Mouse (Mus musculus) hindbrain, embryonic 10.5 days (tissue): Measurements from ENCODE around the gene Fam181a. TPM values are rescaled to one million over a fixed set of nuclear protein-coding genes. Genes with fewer than 3 reads are reported as not detected.

Source experiments
- DNase-seq: peaks from one replicate; pipeline ENCODE4 v3.0.0-alpha.2; 2017; ENCODE audit warnings: low spot score
- H3K27ac ChIP-seq: fragments of 300-500 bp; sonication (generic); 2 replicates; pipeline ENCODE4 v1.5.1; 2016; ENCODE audit warnings: mild to moderate bottlenecking, moderate library complexity
- H3K27me3 ChIP-seq: fragments of 300-500 bp; sonication (generic); 2 replicates; pipeline ENCODE4 v1.6.1; 2016; ENCODE audit warnings: mild to moderate bottlenecking; ENCODE audit not compliant: poor library complexity, insufficient read depth, severe bottlenecking
- H3K36me3 ChIP-seq: fragments of 300-500 bp; sonication (generic); 2 replicates; pipeline ENCODE4 v1.6.1; 2016; ENCODE audit warnings: mild to moderate bottlenecking, moderate library complexity
- H3K4me1 ChIP-seq: fragments of 300-500 bp; sonication (generic); replicated peaks from 2 replicates; pipeline ENCODE4 v1.6.1; 2016; ENCODE audit warnings: mild to moderate bottlenecking
- H3K4me3 ChIP-seq: fragments of 300-500 bp; sonication (generic); 2 replicates; pipeline ENCODE4 v1.5.1; 2016; ENCODE audit warnings: mild to moderate bottlenecking, moderate library complexity
- H3K9me3 ChIP-seq: fragments of 300-500 bp; sonication (generic); 2 replicates; pipeline ENCODE4 v1.6.1; 2016; ENCODE audit warnings: mild to moderate bottlenecking, moderate library complexity
- WGBS: fragments of 180-500 bp; shearing (Covaris S2); methylation state at CpG from one replicate; pipeline ENCODE4 v1.1.7; 2016; 5-methylcytosine and 5-hydroxymethylcytosine counted together
- polyA plus RNA-seq: library from polyadenylated mRNA; unstranded; fragments of >200 nt; fragmentation: Nextera tagmentation; extraction: Ambion mirVana; gene quantifications from 2 replicates; pipeline ENCODE4 v1.2.1, GENCODE M21; 2016

Gene Fam181a
- polyA plus RNA-seq, 1 experiment from 2014 or later, result 26.1 TPM

DNA sequence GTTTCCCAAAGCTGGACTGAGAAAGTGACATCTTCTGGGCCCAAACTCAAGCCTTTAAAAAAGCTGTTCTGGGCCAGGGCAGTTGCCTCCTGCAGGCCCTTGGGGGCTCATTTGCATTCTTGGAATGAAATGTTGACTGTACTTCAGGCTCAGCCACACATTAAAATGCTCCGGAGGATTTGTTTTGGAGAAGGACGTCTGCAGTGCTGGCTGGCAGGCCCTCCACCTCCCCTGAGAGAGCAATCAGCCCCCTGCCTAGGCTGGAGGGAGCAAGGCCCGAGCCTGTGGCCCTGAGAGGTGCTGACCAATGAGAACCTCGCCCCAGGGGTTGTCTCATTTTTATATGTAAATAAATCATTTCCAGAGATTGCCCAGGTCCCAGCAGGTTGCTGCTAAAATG, 14.5 kb upstream of the Fam181a start:
- no peak overlapping the region for H3K4me3 ChIP-seq
- H3K27me3 ChIP-seq, result 0 out of 2 replicates have a peak, but pooled peaks cover 3% of the 10 kb centered on the region
- H3K4me1 ChIP-seq, result peaks cover 16% of the 10 kb centered on the region
- 17% methylated on average over 4 of the region's 4 CpGs for WGBS
- no peak for DNase-seq
- H3K9me3 ChIP-seq, result no peaks in the 10 kb centered on the region
- no peaks in the 10 kb centered on the region for H3K36me3 ChIP-seq
- H3K27ac ChIP-seq, result no peak overlapping the region

DNA sequence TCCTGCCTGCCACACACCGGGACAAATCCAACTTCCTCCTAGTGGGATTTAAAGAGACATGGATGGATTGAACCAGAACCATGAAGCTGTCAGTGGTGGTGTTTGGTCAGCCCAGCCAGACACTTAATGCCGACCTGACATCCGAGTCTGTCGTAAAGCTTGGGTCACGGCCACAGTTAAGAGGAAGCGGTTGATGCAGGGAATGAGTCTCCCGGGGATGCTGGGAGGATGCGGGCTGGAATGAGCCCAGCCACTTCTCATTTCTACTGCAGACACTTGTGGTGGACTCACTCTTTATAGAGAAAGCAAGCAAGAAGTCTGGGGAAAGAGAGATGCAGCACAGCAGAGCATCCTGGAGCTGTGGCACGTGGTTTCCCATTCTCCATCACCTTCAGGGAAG, 10.3 kb upstream of the Fam181a start:
- H3K27me3 ChIP-seq, result peaks cover 12% of the 10 kb centered on the region; the same call in 1 of the 2 replicates
- no peak overlapping the region for H3K27ac ChIP-seq
- H3K36me3 ChIP-seq, result no peaks in the 10 kb centered on the region
- DNase-seq, result no peak
- peaks cover 5% of the 10 kb centered on the region; the same call in 1 of the 2 replicates for H3K4me1 ChIP-seq
- no peak overlapping the region for H3K4me3 ChIP-seq
- no peaks in the 10 kb centered on the region for H3K9me3 ChIP-seq
- WGBS, result 73% methylated on average over 9 of the region's 9 CpGs

DNA sequence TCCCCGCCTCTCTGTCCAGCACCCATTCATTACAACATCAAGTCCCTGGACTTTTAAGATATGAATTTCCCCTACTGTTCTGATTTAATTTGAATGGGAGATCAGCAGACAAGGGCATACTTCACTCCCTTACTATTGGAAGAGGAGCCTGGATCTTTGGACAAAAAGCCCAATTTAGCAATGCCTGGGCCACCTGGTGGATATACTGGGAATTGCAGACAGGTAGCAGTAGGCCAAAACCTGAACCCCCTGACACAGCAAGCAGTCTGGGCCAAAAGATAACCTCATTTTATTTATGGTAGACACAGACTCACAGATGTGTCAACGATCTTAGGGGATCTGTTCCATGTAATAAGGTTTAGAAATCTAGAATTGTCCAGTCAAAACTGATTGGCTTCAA, 9.1 kb upstream of the Fam181a start:
- Histone ChIP-seq H3K4me1 (no peaks in the 10 kb centered on the region), H3K36me3 (no peaks in the 10 kb centered on the region), H3K4me3 (no peak overlapping the region), H3K9me3 (no peaks in the 10 kb centered on the region), H3K27me3 (peaks cover 12% of the 10 kb centered on the region; the same call in 1 of the 2 replicates), H3K27ac (no peak overlapping the region)
- DNase-seq, result peak; percentile 65
- WGBS, result 49% methylated on average over 2 of the region's 2 CpGs

DNA sequence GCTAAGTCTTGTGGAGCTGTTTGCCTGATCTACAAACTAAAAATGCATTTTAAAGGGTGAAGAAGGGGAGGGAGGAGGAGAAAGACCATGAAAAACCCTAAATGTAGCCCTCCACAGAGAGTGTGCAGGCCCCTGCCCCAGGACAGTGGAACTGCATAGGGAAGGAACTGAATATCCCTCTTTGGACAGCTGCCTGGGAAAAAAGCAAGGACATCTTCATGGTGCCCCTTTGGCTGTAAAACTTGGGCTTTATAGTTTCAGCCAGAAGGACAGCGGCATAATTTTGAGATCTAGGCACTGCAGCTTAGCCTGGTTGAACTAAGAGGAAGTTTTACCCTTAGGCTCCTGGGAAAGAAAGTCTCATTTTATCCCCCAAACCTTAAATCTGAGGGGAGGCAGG, 7.8 kb upstream of the Fam181a start:
- no peaks in the 10 kb centered on the region for H3K9me3 ChIP-seq
- DNase-seq, result no peak
- no peaks in the 10 kb centered on the region for H3K36me3 ChIP-seq
- H3K4me1 ChIP-seq, result no peaks in the 10 kb centered on the region
- no peak overlapping the region for H3K4me3 ChIP-seq
- H3K27me3 ChIP-seq, result peaks cover 15% of the 10 kb centered on the region; the same call in 1 of the 2 replicates
- H3K27ac ChIP-seq, result no peak overlapping the region
- WGBS, result 98% methylated on average over 1 of the region's 1 CpGs

DNA sequence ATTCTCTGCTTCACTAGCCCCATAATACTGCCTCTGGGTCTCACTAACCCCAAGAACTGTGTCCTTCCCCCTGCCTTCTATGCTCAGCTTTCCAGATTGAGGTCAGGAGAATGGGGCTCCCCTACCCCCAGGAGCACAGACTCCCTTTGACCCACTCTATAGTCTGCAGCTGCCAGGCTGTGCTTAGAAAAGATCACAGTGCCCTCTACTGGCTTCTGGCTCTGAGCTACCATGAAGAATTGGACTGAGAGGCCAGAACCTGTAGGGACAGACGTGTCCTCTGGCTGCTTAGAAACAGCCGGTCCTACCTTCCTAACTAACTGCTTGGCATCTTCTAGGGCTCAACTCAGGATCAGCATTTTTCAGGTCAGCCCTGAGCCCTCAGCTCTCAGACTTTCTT, 4.6 kb upstream of the Fam181a start:
- Histone ChIP-seq H3K36me3 (peaks cover 5% of the 10 kb centered on the region; the same call in 1 of the 2 replicates), H3K27ac (no peak overlapping the region), H3K27me3 (peaks cover 24% of the 10 kb centered on the region), H3K4me3 (no peak overlapping the region), H3K9me3 (peaks cover 4% of the 10 kb centered on the region; the same call in 1 of the 2 replicates), H3K4me1 (peaks cover 6% of the 10 kb centered on the region)
- WGBS, result 35% methylated on average over 2 of the region's 2 CpGs
- peak; percentile 34 for DNase-seq

DNA sequence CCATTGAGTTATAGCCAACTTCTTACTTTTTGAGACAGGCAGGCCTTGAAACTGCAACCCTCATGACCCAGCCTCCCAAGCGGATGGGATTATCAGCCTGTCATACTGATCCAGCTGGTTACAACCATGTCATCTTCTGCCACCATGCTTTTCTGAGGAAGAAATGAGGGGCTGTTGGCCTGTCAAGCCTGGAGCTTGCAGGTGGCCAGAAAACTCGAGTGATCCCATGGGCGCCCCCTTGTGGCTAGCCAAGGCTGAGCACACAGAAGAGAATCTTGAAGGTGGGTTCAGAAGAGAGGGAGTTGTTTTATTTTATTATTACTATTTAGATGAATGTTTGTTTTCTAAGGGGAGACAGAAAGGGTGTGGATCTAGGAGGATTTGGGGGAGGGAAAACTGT, 4.1 kb upstream of the Fam181a start:
- peaks cover 29% of the 10 kb centered on the region for H3K27me3 ChIP-seq
- peaks cover 4% of the 10 kb centered on the region; the same call in 1 of the 2 replicates for H3K9me3 ChIP-seq
- DNase-seq, result peak; percentile 66
- no peak overlapping the region for H3K27ac ChIP-seq
- H3K36me3 ChIP-seq, result peaks cover 5% of the 10 kb centered on the region; the same call in 1 of the 2 replicates
- peaks cover 11% of the 10 kb centered on the region for H3K4me1 ChIP-seq
- 22% methylated on average over 3 of the region's 3 CpGs for WGBS
- no peak overlapping the region for H3K4me3 ChIP-seq

DNA sequence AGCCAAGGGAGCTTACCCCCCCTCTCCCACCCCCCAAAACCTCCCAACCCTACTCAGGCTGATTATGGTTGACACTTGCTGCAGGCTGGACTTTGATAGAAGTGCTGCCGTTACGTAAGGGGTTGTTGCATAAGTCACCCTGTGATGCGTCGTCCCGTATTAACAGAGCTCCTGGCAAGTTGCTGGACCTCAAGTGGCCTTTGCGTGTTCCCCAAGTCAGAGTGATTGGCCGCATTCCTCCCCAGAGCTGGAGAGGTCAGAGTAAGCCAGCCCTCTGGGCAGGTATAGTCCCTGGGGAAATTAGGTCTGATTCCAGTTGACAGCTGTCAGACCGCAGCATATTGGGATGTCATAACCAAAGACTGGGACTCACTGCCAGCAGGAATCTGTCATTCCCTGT, 1.1 kb downstream of the Fam181a start:
- Histone ChIP-seq H3K9me3 (peaks cover 4% of the 10 kb centered on the region; the same call in 1 of the 2 replicates), H3K4me1 (peaks cover 63% of the 10 kb centered on the region), H3K27me3 (peaks cover 69% of the 10 kb centered on the region), H3K27ac (peak overlapping the region; percentile 95; the same call in 1 of the 2 replicates), H3K4me3 (no peak overlapping the region), H3K36me3 (peaks cover 5% of the 10 kb centered on the region; the same call in 1 of the 2 replicates)
- WGBS, result 77% methylated on average over 8 of the region's 8 CpGs
- no peak for DNase-seq

DNA sequence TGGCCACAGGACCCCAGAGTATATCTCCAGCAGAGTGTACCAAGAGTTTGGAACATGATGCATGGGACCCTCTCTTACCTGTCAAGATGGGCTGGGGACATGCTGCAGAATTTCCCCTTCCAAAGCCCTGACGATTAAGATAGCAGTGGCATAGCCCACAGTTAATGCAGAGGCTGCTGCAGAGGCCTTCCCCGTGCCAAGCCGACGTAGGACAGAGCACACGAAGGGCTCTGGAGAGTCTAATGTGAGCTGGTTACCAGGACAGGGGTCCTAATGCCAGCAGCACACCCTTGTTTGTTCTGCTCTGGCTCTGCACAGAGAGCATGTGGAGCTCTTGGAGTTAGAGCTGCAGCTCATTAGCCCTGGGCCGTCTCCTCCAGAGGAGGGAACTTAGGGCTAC, 2.5 kb downstream of the Fam181a start:
- peaks cover 5% of the 10 kb centered on the region; the same call in 1 of the 2 replicates for H3K36me3 ChIP-seq
- H3K9me3 ChIP-seq, result peaks cover 4% of the 10 kb centered on the region; the same call in 1 of the 2 replicates
- H3K4me1 ChIP-seq, result peaks cover 77% of the 10 kb centered on the region
- 58% methylated on average over 6 of the region's 6 CpGs for WGBS
- no peak for DNase-seq
- peak overlapping the region; percentile 95 for H3K27ac ChIP-seq
- H3K4me3 ChIP-seq, result peak overlapping the region; percentile 58
- H3K27me3 ChIP-seq, result peaks cover 77% of the 10 kb centered on the region

DNA sequence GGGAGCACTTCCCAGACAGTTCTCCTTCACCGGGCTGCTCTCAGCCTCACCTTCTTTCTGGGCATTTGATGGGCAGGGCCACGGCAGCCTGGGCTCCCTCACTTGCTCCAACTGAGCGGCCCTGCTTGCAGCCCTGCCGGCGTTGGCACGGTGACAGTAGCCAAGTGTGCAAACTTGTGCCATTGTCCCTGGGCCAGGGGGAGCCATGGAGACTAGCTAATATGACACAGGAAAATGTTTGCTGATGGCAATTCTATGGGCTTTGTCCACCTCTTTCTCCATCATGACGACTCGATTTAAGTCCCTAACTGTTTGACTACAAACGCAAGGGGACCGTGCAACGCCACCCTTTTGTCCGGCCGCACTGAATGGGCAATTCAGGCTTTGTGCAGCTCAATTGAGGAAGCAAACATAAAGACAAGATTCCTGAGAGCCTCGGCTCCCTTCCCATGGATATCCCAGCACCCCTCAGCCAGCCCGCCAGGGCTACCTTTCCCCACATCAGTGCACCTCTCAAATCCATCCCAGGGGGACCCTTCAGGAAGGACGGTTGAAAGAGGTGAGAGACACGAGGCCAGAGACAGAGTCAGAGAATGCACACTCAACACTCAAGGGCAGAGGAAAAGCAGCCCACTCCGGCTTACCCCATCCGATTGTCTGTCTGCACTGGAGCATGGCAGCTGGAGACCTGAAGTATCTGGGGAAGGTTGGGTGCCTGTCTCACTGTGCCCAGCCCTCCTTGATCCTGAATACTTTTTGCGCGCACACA, 3.3 kb downstream of the Fam181a start:
- Histone ChIP-seq H3K36me3 (peaks cover 5% of the 10 kb centered on the region; the same call in 1 of the 2 replicates), H3K9me3 (peaks cover 4% of the 10 kb centered on the region; the same call in 1 of the 2 replicates), H3K27ac (peak overlapping the region; percentile 95), H3K4me1 (peaks cover 82% of the 10 kb centered on the region), H3K27me3 (peaks cover 82% of the 10 kb centered on the region), H3K4me3 (peak overlapping the region; percentile 58)
- 24% methylated on average over 21 of the region's 21 CpGs for WGBS
- peak; percentile 84 for DNase-seq

DNA sequence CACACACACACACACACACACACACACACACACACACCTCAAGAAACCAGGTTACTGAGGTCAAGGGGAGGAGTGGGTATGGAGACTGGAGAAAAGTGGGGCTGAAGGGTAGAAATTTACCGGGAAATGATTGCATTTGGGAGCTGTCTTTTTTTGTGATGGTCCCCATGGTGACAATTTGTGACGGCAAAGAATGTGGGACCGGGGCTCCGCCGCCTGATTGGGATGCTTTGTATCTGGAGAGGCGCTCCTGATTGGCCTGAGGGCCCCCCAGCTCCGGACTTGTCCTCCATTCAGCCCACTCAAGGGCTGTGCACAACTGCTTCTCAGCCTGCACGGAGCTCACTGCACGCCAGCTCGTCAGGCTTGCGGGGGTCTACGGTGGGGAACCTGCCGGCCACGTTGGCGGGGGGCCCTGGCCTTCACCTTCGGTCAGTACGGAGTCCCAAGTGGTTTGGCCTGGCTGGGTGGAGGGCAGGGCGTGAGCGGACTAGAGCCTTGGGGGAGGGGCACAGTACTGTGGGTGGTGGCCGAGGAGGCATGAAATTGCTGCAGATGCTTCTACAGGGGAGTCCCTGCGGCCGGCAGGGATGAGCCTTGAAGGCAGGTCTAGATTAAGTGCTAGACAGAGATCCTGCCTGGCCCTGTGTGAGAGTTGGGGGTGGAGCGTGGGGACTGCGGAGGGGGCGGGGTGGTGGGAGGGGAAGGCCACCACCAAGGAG, 4.0 kb downstream of the Fam181a start:
- Histone ChIP-seq H3K4me1 (peaks cover 82% of the 10 kb centered on the region), H3K27me3 (peaks cover 88% of the 10 kb centered on the region), H3K9me3 (peaks cover 4% of the 10 kb centered on the region; the same call in 1 of the 2 replicates), H3K4me3 (peak overlapping the region; percentile 58), H3K27ac (peak overlapping the region; percentile 95), H3K36me3 (peaks cover 5% of the 10 kb centered on the region; the same call in 1 of the 2 replicates)
- DNase-seq, result peak; percentile 84
- 1% methylated on average over 25 of the region's 25 CpGs for WGBS

DNA sequence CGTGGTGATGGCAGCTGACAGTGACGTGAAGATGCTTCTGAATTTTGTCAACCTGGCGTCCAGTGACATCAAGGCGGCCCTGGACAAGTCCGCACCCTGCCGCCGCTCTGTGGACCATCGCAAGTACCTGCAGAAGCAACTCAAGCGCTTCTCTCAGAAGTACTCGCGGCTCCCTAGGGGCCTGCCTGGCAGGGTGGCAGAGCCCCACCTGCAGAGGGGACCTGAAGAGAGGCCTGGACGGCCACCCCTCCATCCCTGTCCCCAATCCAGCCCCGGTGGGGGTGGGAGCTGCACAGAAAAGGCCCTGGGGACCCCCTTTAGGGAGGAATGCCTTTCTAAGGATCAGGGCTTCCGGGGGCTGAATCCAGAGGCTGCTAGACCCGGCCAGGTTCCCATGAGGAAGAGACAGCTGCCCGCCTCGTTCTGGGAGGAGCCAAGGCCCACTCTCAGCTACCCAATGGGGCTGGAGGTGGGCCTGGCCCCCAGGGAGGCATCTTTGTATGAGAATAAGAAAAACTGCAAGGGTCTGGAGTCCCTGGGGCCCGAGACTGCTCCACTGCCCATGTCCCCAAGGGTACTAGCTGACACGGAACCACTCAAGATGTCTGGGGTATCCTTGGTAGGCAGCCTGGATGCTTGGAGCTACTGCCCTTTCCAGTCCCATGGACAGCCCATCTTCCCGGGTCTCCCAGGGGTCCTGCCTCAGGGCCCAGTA, 5.2 kb downstream of the Fam181a start:
- no peaks in the 10 kb centered on the region for H3K36me3 ChIP-seq
- no peaks in the 10 kb centered on the region for H3K9me3 ChIP-seq
- H3K27ac ChIP-seq, result peak overlapping the region; percentile 95
- DNase-seq, result no peak
- peaks cover 78% of the 10 kb centered on the region for H3K4me1 ChIP-seq
- WGBS, result 17% methylated on average over 20 of the region's 20 CpGs
- peak overlapping the region; percentile 58 for H3K4me3 ChIP-seq
- peaks cover 95% of the 10 kb centered on the region for H3K27me3 ChIP-seq

DNA sequence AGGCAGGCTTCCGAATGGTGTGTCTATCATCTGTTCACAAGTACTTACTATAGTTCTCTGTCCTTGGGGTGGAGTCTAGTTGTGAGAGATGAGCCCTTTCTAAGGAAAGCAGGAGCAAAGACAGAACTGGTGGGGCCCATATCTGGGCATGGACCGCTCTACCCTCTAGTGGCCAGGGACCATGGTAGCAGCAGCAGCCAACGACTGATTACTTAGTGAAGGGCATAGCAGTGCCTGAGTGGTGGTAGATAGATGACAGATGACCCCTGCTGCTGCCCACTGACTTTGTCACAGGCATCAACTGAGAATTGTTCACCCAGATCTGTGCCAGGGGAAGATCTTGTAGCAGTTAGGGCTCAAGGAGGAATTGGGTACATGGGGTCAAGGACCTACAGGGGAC, 12.0 kb downstream of the Fam181a start:
- Histone ChIP-seq H3K4me3 (no peak overlapping the region), H3K27ac (no peak overlapping the region), H3K9me3 (no peaks in the 10 kb centered on the region), H3K36me3 (no peaks in the 10 kb centered on the region), H3K4me1 (peaks cover 36% of the 10 kb centered on the region), H3K27me3 (peaks cover 96% of the 10 kb centered on the region)
- peak; percentile 55 for DNase-seq
- 35% methylated on average over 3 of the region's 3 CpGs for WGBS
